Comparison of ENCODE assay signal across 30 mouse cellular contexts in the genomic region with DNA sequence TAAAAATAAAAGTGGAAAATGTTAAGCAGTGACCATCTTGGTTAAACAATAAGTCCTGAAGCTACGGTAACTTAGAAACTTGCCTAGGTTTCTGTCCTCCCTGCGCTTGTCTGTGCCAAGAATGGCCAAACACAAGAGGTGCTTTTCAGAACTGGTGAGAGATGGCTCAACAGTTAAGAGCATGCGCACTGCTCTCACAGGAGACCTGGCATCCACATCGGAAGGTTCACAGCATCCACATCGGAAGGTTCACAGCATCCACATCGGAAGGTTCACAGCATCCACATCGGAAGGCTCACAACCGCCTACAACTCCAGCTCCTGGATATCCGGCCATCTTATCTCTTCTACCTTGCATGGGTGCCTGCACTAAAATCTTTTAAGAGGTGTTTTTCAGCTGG. TPM values are rescaled to one million over a fixed set of nuclear protein-coding genes. Genes with fewer than 3 reads are reported as not detected.
DNase-seq lines count a peak whose midpoint lies in the region; TF ChIP-seq lines count a peak whose summit lies in the region.
"Had no signal": no experiment of that assay in that cellular context is flagged by ENCODE, and none has a peak within 500 bp of the region (broad histone marks: within the 10 kb centered on the region; RNA-seq: fewer than 3 reads in every experiment).

No protein-coding gene starts in this region.

- no peak for TF ChIP-seq POLR2A in ES-Bruce4 (IDR thresholded peaks at IDR 0.05; ENCODE audit: insufficient read depth, low read length)

- H3K27ac ChIP-seq in ES-Bruce4 (ENCODE audit: insufficient read depth, low read length), result no peak overlapping the region
- H3K27ac ChIP-seq: embryonic facial prominence, embryonic 13.5 days; embryonic facial prominence, embryonic 15.5 days; forebrain, embryonic 12.5 days had no signal

- no peak for TF ChIP-seq EP300 in ES-Bruce4 (IDR thresholded peaks at IDR 0.05; ENCODE audit: insufficient read depth, low read depth, low read length)

- intact Hi-C loops in left cerebral cortex, postnatal 36 days (cut with DNase I), result no loop called here

- no peaks in the 10 kb centered on the region for H3K4me1 ChIP-seq in ES-Bruce4 (ENCODE audit: control insufficient read depth, insufficient read depth, low read length)
- H3K4me1 ChIP-seq: embryonic facial prominence, embryonic 15.5 days; forebrain, embryonic 12.5 days had no signal

- H3K9ac ChIP-seq in ES-Bruce4 (ENCODE audit: low read depth, poor library complexity, severe bottlenecking), result no peak overlapping the region
- H3K9ac ChIP-seq: embryonic facial prominence, embryonic 13.5 days; embryonic facial prominence, embryonic 15.5 days; forebrain, embryonic 12.5 days had no signal

- H3K27me3 ChIP-seq in ES-Bruce4 (ENCODE audit: control insufficient read depth, insufficient read depth, low read length, poor library complexity, severe bottlenecking), result no peaks in the 10 kb centered on the region
- H3K27me3 ChIP-seq: CH12.LX; embryonic facial prominence, embryonic 13.5 days; embryonic facial prominence, embryonic 15.5 days; forebrain, embryonic 12.5 days had no signal

- peak; percentile 53 for DNase-seq in heart, adult 11 months
- DNase-seq in heart, adult 9 months (ENCODE audit: low spot score in 2 of 2), result no peak
- DNase-seq in R1 (ENCODE audit: low read depth, low spot score), result peak; percentile 36
- no peak for DNase-seq in left cerebral cortex, postnatal 36 days (ENCODE audit: low spot score in 2 of 2)
- DNase-seq in cerebellum, postnatal 36 days, result no peak
- DNase-seq: adrenal gland, adult 8-10 months; adrenal gland, postnatal 14 days; adrenal gland, postnatal 36 days; cerebellum, adult 11-12 months; cerebellum, adult 2 months; cerebellum, adult 9-10 months; cerebellum, postnatal 10 days; cerebellum, postnatal 25 days had no signal

- H3K4me3 ChIP-seq in ES-Bruce4 (ENCODE audit: low read depth, low read length), result 0 out of 2 replicates have a peak overlapping the region, but pooled peaks have one; percentile 19
- H3K4me3 ChIP-seq: embryonic facial prominence, embryonic 13.5 days; embryonic facial prominence, embryonic 15.5 days; erythroblast, embryonic 14.5 days; forebrain, embryonic 10.5 days; forebrain, embryonic 12.5 days had no signal

- TF ChIP-seq CTCF in ES-Bruce4 (IDR thresholded peaks at IDR 0.05; ENCODE audit: low read depth, low read length), result no peak

- H3K9me3 ChIP-seq in ES-Bruce4 (replicated peaks; ENCODE audit: control insufficient read depth, insufficient read depth, low read length, poor library complexity, severe bottlenecking), result no peaks in the 10 kb centered on the region
- H3K9me3 ChIP-seq: embryonic facial prominence, embryonic 13.5 days; embryonic facial prominence, embryonic 15.5 days; forebrain, embryonic 10.5 days; forebrain, embryonic 12.5 days; G1E had no signal

- H3K36me3 ChIP-seq in ES-Bruce4 (ENCODE audit: control insufficient read depth, insufficient read depth, low read length, poor library complexity, severe bottlenecking), result no peaks in the 10 kb centered on the region
- H3K36me3 ChIP-seq: embryonic facial prominence, embryonic 13.5 days; embryonic facial prominence, embryonic 15.5 days; forebrain, embryonic 10.5 days; forebrain, embryonic 12.5 days; G1E had no signal

RNA-seq across cellular contexts. Expression of a gene that starts 16.8 kb away (rescaled TPM):
- polyA plus RNA-seq in ES-Bruce4 (2011; ENCODE audit: insufficient read depth, insufficient read length, low read depth, missing spikeins), result 21.9 and 24.9 TPM in 2 replicates
- total RNA-seq in left cerebral cortex, postnatal 36 days (2021), result 1 to 10 TPM in 1 of 2 experiments, not detected in 1; 1.9 TPM
- total RNA-seq: adrenal gland, adult 18-20 months; adrenal gland, adult 8-10 months; adrenal gland, postnatal 36 days; G1E had no signal

RNA-seq across cellular contexts. Expression of a gene that starts 24.6 kb away (rescaled TPM):
- polyA plus RNA-seq in ES-Bruce4 (2011; ENCODE audit: insufficient read depth, insufficient read length, low read depth, missing spikeins), result not detected in 2 replicates
- total RNA-seq in left cerebral cortex, postnatal 36 days (2021), result not detected
- total RNA-seq: adrenal gland, adult 18-20 months; adrenal gland, adult 8-10 months; adrenal gland, postnatal 14 days; adrenal gland, postnatal 36 days; CH12.LX; common myeloid progenitor, adult 5-6 weeks had no signal
- polyA plus RNA-seq: activated CD4-positive, CD25-positive, alpha-beta regulatory T cell, adult 4 months; CD4-positive, CD25-positive, alpha-beta regulatory T cell, adult 4 months; cerebellum, adult 2 months; embryonic facial prominence, embryonic 11.5 days; embryonic facial prominence, embryonic 13.5 days; embryonic facial prominence, embryonic 15.5 days; erythroblast, embryonic 14.5 days; forebrain, embryonic 10.5 days; forebrain, embryonic 12.5 days; forebrain, embryonic 14.5 days; forebrain, embryonic 16.5 days; frontal cortex, adult 2 months; G1E had no signal

RNA-seq across cellular contexts. Expression of a gene that starts 24.7 kb away (rescaled TPM):
- polyA plus RNA-seq in ES-Bruce4 (2011; ENCODE audit: insufficient read depth, insufficient read length, low read depth, missing spikeins), result 0.75 and 1.1 TPM in 2 replicates
- total RNA-seq in left cerebral cortex, postnatal 36 days (2021), result not detected
- total RNA-seq: adrenal gland, adult 18-20 months; adrenal gland, adult 8-10 months; adrenal gland, postnatal 14 days; adrenal gland, postnatal 36 days; CH12.LX; common myeloid progenitor, adult 5-6 weeks; G1E had no signal
- polyA plus RNA-seq: activated CD4-positive, CD25-positive, alpha-beta regulatory T cell, adult 4 months; CD4-positive, CD25-positive, alpha-beta regulatory T cell, adult 4 months; cerebellum, adult 2 months; embryonic facial prominence, embryonic 11.5 days; embryonic facial prominence, embryonic 13.5 days; erythroblast, embryonic 14.5 days; forebrain, embryonic 10.5 days; forebrain, embryonic 12.5 days; forebrain, embryonic 14.5 days; forebrain, embryonic 16.5 days; frontal cortex, adult 2 months; G1E; Patski had no signal

RNA-seq across cellular contexts. Expression of a gene that starts 39.0 kb away (rescaled TPM):
- 2,100 and 2,446 TPM in 2 replicates for polyA plus RNA-seq in ES-Bruce4 (2011; ENCODE audit: insufficient read depth, insufficient read length, low read depth, missing spikeins)
- total RNA-seq in left cerebral cortex, postnatal 36 days (2021), result 100 to 1,000 TPM; 456 to 499 TPM

RNA-seq across cellular contexts. Expression of a gene that starts 52.0 kb away (rescaled TPM):
- polyA plus RNA-seq in ES-Bruce4 (2011; ENCODE audit: insufficient read depth, insufficient read length, low read depth, missing spikeins), result 2.8 and 2.9 TPM in 2 replicates
- total RNA-seq in left cerebral cortex, postnatal 36 days (2021), result under 1 TPM; 0.49 to 0.54 TPM
- total RNA-seq: common myeloid progenitor, adult 5-6 weeks had no signal
- polyA plus RNA-seq: forebrain, embryonic 14.5 days; Patski had no signal

Comparison
In these comparisons a context has a peak if more than half of its experiments do, and no peak if none do; other contexts are left out.
1. DNase-seq: peak in heart, adult 11 months (single experiment) and R1 (single experiment); none in heart, adult 9 months (0 of 2), left cerebral cortex, postnatal 36 days (0 of 2) and cerebellum, postnatal 36 days (0 of 2).